Mouse (Mus musculus) hindbrain, embryonic 16.5 days (tissue): ENCODE data around the gene Kcnk4. TPM values are rescaled to one million over a fixed set of nuclear protein-coding genes. Genes with fewer than 3 reads are reported as not detected.

Experiments used
- ATAC-seq: fragments of 200-750 bp; cut with Nextera tagmentation; 2 replicates; pipeline ENCODE4 v1.8.0; 2017; ENCODE audit warnings: moderate TSS enrichment, moderate library complexity
- H3K27ac ChIP-seq: fragments of 300-500 bp; sonication (generic); 2 replicates; pipeline ENCODE4 v1.5.1; 2014; ENCODE audit warnings: low read depth, mild to moderate bottlenecking, control low read depth, low read length, moderate library complexity
- H3K27me3 ChIP-seq: fragments of 300-500 bp; sonication (generic); replicated peaks from 2 replicates; pipeline ENCODE4 v1.6.1; 2014; ENCODE audit warnings: low read length; ENCODE audit not compliant: control insufficient read depth, insufficient read depth
- H3K36me3 ChIP-seq: fragments of 300-500 bp; sonication (generic); 2 replicates; pipeline ENCODE4 v1.6.1; 2014; ENCODE audit warnings: mild to moderate bottlenecking, low read length, moderate library complexity, mixed read lengths; ENCODE audit not compliant: control insufficient read depth, insufficient read depth
- H3K4me1 ChIP-seq: fragments of 300-500 bp; sonication (generic); 2 replicates; pipeline ENCODE4 v1.6.1; 2014; ENCODE audit warnings: low read depth, low read length; ENCODE audit not compliant: control insufficient read depth, insufficient read depth
- H3K4me2 ChIP-seq: fragments of 300-500 bp; sonication (generic); 2 replicates; pipeline ENCODE4 v1.6.1; 2014; ENCODE audit warnings: mild to moderate bottlenecking, low read length, control low read depth, moderate library complexity
- H3K4me3 ChIP-seq: fragments of 300-500 bp; sonication (generic); 2 replicates; pipeline ENCODE4 v1.5.1; 2014; ENCODE audit warnings: mild to moderate bottlenecking, low read length, control low read depth, moderate library complexity
- H3K9ac ChIP-seq: fragments of 300-500 bp; sonication (generic); 2 replicates; pipeline ENCODE4 v1.6.1; 2014; ENCODE audit warnings: low read depth, mild to moderate bottlenecking, control low read depth, low read length, moderate library complexity
- H3K9me3 ChIP-seq: fragments of 300-500 bp; sonication (generic); 2 replicates; pipeline ENCODE4 v1.6.1; 2014; ENCODE audit warnings: mild to moderate bottlenecking, low read length, moderate library complexity; ENCODE audit not compliant: control insufficient read depth
- WGBS: fragments of 180-500 bp; shearing (Covaris S2); extraction: QIAGEN DNeasy Blood & Tissue Kit; methylation state at CpG from one replicate; pipeline ENCODE4 v1.1.7; 2014; 5-methylcytosine and 5-hydroxymethylcytosine counted together
- polyA plus RNA-seq: library from polyadenylated mRNA; unstranded; fragments of >200 nt; fragmentation: Nextera tagmentation; extraction: Ambion mirVana; gene quantifications from 2 replicates; pipeline ENCODE4 v1.2.1, GENCODE M21; 2015

Gene Kcnk4
- polyA plus RNA-seq, 1 experiment from 2014 or later = 19.1 TPM

- peak overlapping the region; percentile 86 for H3K4me2 ChIP-seq
- H3K9ac ChIP-seq = peak overlapping the region; percentile 95
- no peaks in the 10 kb centered on the region for H3K36me3 ChIP-seq
- H3K27me3 ChIP-seq = peaks cover 27% of the 10 kb centered on the region
- H3K27ac ChIP-seq = peak overlapping the region; percentile 87
- H3K4me3 ChIP-seq = peak overlapping the region; percentile 87
- ATAC-seq = no peak; the same call in 1 of the 2 replicates
- 2% methylated on average over 31 of the region's 48 CpGs for WGBS
- peaks cover 22% of the 10 kb centered on the region for H3K4me1 ChIP-seq
- H3K9me3 ChIP-seq = no peaks in the 10 kb centered on the region
Observed at GRCm38 (mm10) chr19:6920741-6921636, 13.3 kb downstream of the Kcnk4 start.

GRCm38 (mm10) chr19:6919876-6920740 lies 14.2 kb downstream of the Kcnk4 start:
- ATAC-seq = no peak
- no peaks in the 10 kb centered on the region for H3K9me3 ChIP-seq
- WGBS = 34% methylated on average over 8 of the region's 8 CpGs
- peak overlapping the region; percentile 95 for H3K9ac ChIP-seq
- peak overlapping the region; percentile 86 for H3K4me2 ChIP-seq
- H3K27ac ChIP-seq = peak overlapping the region; percentile 2; the same call in 1 of the 2 replicates
- H3K27me3 ChIP-seq = peaks cover 18% of the 10 kb centered on the region
- H3K4me3 ChIP-seq = peak overlapping the region; percentile 87
- no peaks in the 10 kb centered on the region for H3K36me3 ChIP-seq
- peaks cover 19% of the 10 kb centered on the region for H3K4me1 ChIP-seq

- H3K4me2 ChIP-seq = no peak overlapping the region
- H3K9me3 ChIP-seq = no peaks in the 10 kb centered on the region
- ATAC-seq = no peak
- H3K4me3 ChIP-seq = no peak overlapping the region
- no peak overlapping the region for H3K27ac ChIP-seq
- peaks cover 13% of the 10 kb centered on the region for H3K4me1 ChIP-seq
- no peaks in the 10 kb centered on the region for H3K36me3 ChIP-seq
- H3K27me3 ChIP-seq = peaks cover 11% of the 10 kb centered on the region
- H3K9ac ChIP-seq = no peak overlapping the region
Observed at GRCm38 (mm10) chr19:6919431-6919830, 14.9 kb downstream of the Kcnk4 start.

GRCm38 (mm10) chr19:6918321-6918720 lies 16.0 kb downstream of the Kcnk4 start:
- Histone ChIP-seq H3K27me3 (peaks cover 4% of the 10 kb centered on the region; the same call in 1 of the 2 replicates), H3K9me3 (no peaks in the 10 kb centered on the region), H3K4me2 (no peak overlapping the region), H3K27ac (no peak overlapping the region), H3K36me3 (peaks cover under 1% of the 10 kb centered on the region), H3K4me1 (peaks cover 13% of the 10 kb centered on the region), H3K4me3 (no peak overlapping the region), H3K9ac (no peak overlapping the region)
- ATAC-seq = no peak
- WGBS = 93% methylated on average over 4 of the region's 4 CpGs

GRCm38 (mm10) chr19:6916496-6916895 lies 17.8 kb downstream of the Kcnk4 start:
- Histone ChIP-seq H3K27ac (no peak overlapping the region), H3K4me2 (no peak overlapping the region), H3K4me3 (no peak overlapping the region), H3K27me3 (no peaks in the 10 kb centered on the region), H3K4me1 (peaks cover 14% of the 10 kb centered on the region), H3K9me3 (no peaks in the 10 kb centered on the region), H3K36me3 (peaks cover 18% of the 10 kb centered on the region), H3K9ac (no peak overlapping the region)
- no peak for ATAC-seq
- WGBS = 85% methylated on average over 4 of the region's 4 CpGs

GRCm38 (mm10) chr19:6915276-6915675 lies 19.0 kb downstream of the Kcnk4 start:
- H3K4me2 ChIP-seq = no peak overlapping the region
- H3K4me1 ChIP-seq = peaks cover 13% of the 10 kb centered on the region
- H3K4me3 ChIP-seq = no peak overlapping the region
- no peak for ATAC-seq
- no peak overlapping the region for H3K27ac ChIP-seq
- peaks cover 21% of the 10 kb centered on the region for H3K36me3 ChIP-seq
- no peak overlapping the region for H3K9ac ChIP-seq
- WGBS = 90% methylated on average over 4 of the region's 4 CpGs
- no peaks in the 10 kb centered on the region for H3K27me3 ChIP-seq
- no peaks in the 10 kb centered on the region for H3K9me3 ChIP-seq

GRCm38 (mm10) chr19:6914540-6914939 lies 19.8 kb downstream of the Kcnk4 start:
- Histone ChIP-seq H3K4me2 (no peak overlapping the region), H3K27ac (no peak overlapping the region), H3K36me3 (peaks cover 21% of the 10 kb centered on the region), H3K4me1 (peaks cover 8% of the 10 kb centered on the region), H3K27me3 (no peaks in the 10 kb centered on the region), H3K9me3 (no peaks in the 10 kb centered on the region), H3K4me3 (no peak overlapping the region), H3K9ac (no peak overlapping the region)
- WGBS = 94% methylated on average over 9 of the region's 9 CpGs
- ATAC-seq = no peak

GRCm38 (mm10) chr19:6913991-6914390 lies 20.3 kb downstream of the Kcnk4 start:
- Histone ChIP-seq H3K4me3 (no peak overlapping the region), H3K4me1 (peaks cover 8% of the 10 kb centered on the region), H3K4me2 (no peak overlapping the region), H3K9ac (no peak overlapping the region), H3K9me3 (no peaks in the 10 kb centered on the region), H3K36me3 (peaks cover 21% of the 10 kb centered on the region), H3K27me3 (no peaks in the 10 kb centered on the region), H3K27ac (no peak overlapping the region)
- 90% methylated on average over 11 of the region's 11 CpGs for WGBS
- no peak for ATAC-seq

GRCm38 (mm10) chr19:6913036-6913435 lies 21.3 kb downstream of the Kcnk4 start:
- 87% methylated on average over 6 of the region's 6 CpGs for WGBS
- Histone ChIP-seq H3K27me3 (no peaks in the 10 kb centered on the region), H3K27ac (no peak overlapping the region), H3K36me3 (peaks cover 21% of the 10 kb centered on the region), H3K4me3 (no peak overlapping the region), H3K9ac (no peak overlapping the region), H3K9me3 (no peaks in the 10 kb centered on the region), H3K4me1 (peaks cover 17% of the 10 kb centered on the region), H3K4me2 (no peak overlapping the region)
- ATAC-seq = no peak
